Mouse (Mus musculus) liver (tissue): ENCODE results near the gene AL732309.1.

ENCODE experiments used
- DNase-seq: peaks from one replicate; pipeline ENCODE4 v3.0.0-alpha.2; 2020; ENCODE audit warnings: mixed read lengths

Gene AL732309.1

GRCm38 (mm10) chr2:25246183-25247072 lies at the start of gene AL732309.1:
TSS of gene AL732309.1 (minus strand) at chr2:25246863.
- DNase-seq = no peak

DNA sequence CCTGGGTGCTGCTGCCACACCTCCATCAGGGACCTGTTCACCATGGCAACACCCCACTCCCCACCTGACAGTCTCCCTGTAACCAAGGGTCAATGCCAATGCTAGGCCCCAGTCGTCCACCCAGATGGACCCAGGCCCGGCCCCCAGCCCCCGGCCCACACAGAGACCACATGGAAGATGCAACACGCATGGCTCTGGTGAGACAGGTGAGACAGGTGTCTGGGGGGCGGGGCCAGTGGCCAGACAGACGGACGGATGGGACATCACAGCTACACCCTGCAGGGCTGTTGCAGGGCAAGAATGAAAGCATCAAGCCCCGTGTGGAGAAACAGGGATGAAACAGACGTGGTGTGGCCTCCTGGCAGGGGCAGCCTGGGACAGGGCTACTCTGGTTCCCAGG lies 47.0 kb upstream of the AL732309.1 start:
- no peak for DNase-seq

GRCm38 (mm10) chr2:25292856-25293255 lies 46.2 kb upstream of the AL732309.1 start:
- DNase-seq = peak; percentile 77

- DNase-seq = no peak
These were observed 45.4 kb upstream of the AL732309.1 start for GRCm38 (mm10) chr2:25292054-25292544.

DNA sequence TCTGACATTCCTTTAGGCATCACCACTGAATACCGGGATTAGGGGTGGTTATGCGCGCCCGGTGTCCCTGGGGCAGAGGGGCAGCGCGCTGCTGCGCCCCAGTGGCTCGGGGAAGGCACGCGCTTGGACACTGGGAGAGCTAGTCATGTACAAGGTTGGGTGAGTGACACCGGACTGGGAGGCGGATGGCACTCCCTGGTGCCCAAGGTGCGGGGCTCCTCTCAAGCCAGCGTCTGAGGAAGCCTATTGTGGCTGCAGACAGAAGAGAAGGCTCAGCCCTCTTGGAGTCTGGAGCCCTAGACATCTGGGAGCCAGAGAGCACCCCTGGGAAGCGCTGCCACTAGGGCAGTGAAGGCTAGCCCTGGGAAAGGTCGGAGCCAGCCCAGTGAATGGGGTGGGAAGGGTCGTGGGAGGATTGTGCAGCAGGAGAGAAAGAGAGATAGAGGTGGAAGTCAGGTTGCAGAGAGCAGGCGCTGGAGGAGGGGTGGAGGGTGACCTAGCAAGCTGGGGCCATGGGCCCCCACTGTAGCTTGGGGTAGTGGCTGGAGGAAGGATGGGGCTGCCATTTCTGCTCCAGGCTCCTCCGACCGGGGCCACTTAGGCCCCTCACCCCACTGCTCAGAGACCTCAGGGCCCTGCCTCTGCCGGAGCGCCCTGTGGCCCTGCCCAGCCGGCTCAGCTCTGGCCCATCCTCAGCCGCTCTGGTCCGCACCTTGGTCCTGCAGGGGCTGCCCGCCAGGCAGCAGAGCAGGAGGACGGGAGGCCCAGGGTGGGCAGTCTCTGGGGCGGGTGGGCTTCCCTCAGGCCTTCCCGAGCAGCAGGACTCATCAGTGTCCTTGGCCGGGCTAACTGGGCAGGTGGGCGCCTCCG lies 44.8 kb upstream of the AL732309.1 start:
- no peak for DNase-seq

- DNase-seq = no peak
These were observed 44.1 kb upstream of the AL732309.1 start for GRCm38 (mm10) chr2:25290816-25291130.

- no peak for DNase-seq
These were observed 43.6 kb upstream of the AL732309.1 start for GRCm38 (mm10) chr2:25290101-25290815.

- no peak for DNase-seq
These were observed 43.0 kb upstream of the AL732309.1 start, which contains the start of gene Lrrc26 for GRCm38 (mm10) chr2:25289651-25290050. TSS of gene Lrrc26 (plus strand) at chr2:25289915.

DNA sequence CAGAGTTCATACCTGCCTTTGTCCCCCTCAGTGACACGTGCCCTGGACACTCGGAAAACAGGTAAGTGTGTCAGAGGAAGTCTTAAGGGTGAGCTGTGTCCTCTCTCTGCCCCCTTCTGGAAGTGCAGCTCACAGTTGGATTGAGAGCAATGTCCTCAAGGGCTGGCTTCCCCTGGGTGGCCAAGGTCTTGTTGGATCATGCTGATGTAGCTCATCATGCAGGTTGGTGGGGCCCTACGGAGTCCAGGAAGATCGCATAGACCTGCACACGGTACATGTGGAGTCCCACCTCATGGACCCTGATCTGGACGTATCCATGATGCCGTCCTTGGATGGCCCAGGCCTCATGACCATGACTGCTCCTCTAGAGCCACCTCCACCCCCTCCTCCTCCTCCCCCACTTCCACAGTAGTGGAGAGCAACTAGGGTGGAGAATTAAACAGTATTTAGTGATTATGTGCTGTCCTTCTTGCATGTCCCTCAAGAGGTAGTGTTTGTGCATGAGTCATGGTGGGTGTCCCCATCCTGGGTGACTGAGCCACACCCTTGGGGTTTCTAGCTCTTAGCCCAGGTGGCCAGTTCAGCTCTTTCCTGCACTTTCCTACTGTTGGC lies 42.2 kb upstream of the AL732309.1 start:
- no peak for DNase-seq

GRCm38 (mm10) chr2:25287927-25288649 lies 41.4 kb upstream of the AL732309.1 start, which contains the start of gene Tmem210:
TSS of gene Tmem210 (plus strand) at chr2:25288145.
- no peak for DNase-seq

DNA sequence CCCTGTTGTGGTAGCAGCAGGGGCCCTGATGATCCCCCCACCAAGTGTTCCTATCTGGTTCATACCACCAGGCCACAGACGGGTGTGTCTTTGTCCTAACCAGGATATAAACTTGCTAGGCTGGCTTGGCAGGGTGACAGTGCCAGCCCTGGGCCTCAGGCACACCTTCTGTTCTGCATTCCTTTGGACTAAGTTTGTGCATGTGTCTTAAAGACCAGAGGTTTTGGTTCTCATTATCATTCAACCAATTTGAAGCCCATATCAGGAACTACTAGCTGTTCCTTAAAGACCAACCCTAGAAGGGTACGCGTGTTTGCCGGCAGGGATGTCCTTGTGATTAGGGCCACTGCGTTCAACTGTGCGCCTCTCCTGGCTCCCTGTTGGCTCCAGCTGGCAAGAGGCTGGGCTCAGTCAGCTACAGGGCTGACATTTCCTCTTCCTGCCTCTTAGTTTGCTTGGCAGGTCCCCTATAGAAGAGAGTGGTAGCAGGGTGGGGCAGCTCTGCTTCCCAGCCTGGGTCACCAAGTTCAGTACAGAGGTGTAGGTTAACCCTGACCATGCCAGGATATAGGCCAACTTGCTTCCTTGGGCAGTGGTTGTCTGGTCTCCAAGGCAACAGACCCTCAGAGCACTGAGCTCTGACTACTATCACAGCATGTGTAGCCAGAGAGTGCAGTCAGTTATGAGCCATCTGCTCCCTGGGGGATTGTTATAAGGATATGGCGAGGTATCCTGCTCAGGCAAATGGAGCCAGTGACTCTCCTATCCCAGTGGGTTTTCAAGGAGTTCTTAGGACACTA lies 40.4 kb upstream of the AL732309.1 start:
- no peak for DNase-seq

DNA sequence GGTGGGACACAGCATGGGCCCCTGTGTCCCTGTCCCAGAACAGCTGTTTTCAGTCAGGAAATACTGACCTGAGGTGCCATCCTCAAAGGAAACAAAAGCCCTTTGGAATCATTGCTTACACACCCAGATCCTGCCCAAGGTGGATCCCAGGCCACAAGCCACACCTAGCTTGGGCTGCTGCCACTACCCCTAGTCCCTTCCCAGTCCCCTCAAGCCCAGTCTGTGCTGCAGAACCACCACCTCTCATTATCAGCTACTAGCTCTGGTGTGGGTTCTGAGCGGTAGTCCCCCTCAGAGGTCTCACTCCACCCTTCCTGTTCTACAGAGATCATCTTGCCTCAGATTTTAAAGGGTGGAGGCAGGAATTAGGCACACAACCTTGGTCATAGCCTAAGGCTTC lies 39.7 kb upstream of the AL732309.1 start:
- no peak for DNase-seq

DNA sequence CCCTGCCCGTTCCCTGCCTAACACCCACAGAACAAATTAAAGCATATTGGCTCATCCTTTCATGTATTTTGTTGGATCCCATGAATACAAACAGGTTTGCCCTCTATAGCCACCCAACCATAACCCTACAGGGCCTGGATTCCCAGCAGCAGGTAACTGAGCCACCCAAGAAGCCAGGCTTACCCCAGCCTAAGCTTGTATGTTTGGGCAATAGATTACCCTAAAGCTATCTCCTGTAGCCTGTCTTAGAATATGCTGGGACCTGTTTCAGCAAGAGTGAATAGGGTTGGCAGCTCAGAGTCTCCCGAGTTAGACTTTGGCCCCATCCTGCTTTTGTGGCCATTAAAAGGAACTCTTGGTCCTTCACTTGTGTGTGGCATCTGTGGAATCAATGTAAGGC lies 38.9 kb upstream of the AL732309.1 start:
- no peak for DNase-seq

DNA sequence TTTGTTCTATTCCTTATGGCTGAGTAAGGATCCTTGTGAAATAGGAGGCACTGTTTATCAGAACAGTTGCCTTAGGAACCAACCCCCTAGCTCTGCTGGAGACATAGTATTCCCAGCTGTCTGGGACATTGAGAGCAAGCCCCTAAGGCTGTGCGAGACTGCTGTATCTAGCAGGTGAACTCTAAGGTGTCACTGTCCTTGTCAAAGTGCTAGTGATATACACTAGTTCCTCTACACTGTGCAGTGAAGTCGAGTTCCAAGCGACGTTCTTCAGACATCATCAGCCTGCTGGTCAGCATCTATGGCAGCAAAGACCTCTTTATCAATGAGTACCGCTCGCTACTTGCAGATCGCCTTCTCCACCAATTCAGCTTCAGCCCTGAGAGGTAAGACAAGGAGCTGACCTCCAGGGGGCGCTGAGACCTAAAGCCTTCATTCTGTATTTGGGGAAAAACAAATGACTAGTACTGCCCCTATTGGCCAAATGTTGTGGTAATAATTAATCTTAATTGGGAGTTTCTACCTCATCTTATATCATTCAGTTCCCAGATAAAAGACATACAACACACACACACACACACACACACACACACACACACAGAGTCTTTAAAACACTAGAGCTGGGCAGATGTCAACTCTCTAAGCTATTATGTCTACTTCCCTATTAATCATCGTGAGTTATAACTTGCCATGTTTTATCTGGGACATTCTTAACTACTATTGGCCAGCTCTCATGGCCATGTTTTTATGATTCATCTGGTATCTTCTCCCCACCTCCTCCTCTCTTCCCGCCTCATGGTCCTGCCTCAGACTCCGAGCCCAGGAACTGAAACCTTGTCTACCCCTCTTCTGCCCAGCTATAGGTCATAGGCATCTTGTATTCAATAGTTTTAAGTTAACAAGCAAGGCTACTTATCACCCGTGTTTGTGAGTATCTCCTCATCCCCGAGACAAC lies 32.5 kb upstream of the AL732309.1 start:
- peak; percentile 80 for DNase-seq

DNA sequence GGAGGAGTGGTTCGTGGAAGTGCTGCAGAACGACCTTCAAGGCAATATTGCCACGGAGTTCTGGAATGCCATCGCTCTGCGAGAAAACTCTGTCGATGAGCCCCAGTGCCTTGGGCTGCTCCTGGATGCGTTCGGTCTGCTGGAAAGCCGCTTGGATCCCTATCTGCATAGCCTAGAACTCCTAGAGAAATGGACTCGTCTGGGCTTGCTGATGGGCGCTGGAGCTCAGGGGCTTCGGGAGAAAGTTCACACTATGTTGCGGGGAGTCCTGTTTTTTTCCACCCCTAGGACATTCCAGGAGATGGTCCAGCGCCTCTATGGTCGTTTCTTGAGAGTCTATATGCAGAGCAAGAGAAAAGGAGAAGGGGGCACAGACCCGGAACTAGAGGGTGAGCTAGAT lies 26.3 kb upstream of the AL732309.1 start:
- DNase-seq = no peak

DNA sequence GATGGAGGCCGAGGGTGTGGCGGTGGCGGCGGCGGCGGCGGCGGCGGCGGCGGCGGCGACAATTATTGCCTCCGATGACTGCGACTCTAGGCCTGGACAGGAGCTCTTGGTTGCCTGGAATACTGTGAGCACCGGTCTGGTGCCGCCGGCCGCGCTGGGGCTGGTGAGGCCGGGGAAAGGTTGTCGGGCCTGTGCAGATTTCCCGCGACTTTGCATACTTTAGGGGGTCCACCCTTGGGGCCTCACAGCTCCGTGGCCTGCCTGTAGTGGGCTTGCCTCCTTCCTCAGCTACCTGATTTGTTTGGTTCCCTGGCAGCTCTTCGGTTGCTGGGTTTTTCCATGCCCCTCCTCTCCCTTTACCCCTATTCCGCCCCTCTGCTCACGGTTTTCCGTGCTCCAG lies 25.9 kb upstream of the AL732309.1 start:
- DNase-seq = no peak

GRCm38 (mm10) chr2:25271827-25272511 lies 25.3 kb upstream of the AL732309.1 start, which contains the start of the genes Ssna1 and Anapc2:
TSS of gene Ssna1 (minus strand) at chr2:25272438.
TSS of gene Anapc2 (plus strand) at chr2:25272478.
- DNase-seq = peak; percentile 98

GRCm38 (mm10) chr2:25267746-25268309 lies 21.2 kb upstream of the AL732309.1 start:
- no peak for DNase-seq
